Mouse (Mus musculus): ENCODE results near the gene Rpp38. TPM values are rescaled to one million over a fixed set of nuclear protein-coding genes. Genes with fewer than 3 reads are reported as not detected.

The Rpp38 gene
- polyA plus RNA-seq (2015; fragmentation: Nextera tagmentation; extraction: Ambion mirVana), result 11.2 and 11.4 TPM in 2 replicates

DNA sequence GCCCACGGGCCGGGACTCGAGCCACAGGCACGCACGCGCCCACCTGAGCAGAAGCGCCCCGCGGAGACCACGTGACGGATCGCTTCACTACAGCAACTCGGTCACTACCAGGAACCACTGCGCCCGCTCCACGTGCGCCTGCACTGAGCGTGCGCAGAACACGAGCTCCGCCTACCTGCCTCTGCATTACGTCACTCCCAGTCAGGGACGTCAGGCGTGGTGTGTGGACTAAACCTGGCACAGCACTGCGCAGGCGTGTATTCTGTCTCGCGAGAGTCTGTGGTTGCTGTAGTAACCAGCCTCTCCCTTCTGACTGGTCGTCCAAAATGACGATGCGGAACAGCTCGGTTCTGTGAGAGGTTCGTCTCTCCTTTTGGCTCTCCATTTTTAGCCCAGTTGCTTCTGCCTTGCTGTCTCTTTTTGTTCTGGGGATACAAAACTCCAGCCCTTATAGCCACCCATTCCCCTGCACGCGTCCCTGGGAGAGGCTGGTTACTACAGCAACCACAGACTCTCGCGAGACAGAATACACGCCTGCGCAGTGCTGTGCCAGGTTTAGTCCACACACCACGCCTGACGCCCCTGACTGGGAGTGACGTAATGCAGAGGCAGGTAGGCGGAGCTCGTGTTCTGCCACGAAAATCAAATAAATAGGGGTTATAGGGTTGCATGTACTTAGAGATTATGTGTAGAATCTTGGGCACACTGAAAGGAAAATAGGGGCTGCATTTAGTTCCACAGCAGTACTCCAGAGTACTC, at the start of gene Rpp38:
Gene Rpp38 (minus strand): TSS at position 160 of the 759 bp plus-strand sequence.

DNA sequence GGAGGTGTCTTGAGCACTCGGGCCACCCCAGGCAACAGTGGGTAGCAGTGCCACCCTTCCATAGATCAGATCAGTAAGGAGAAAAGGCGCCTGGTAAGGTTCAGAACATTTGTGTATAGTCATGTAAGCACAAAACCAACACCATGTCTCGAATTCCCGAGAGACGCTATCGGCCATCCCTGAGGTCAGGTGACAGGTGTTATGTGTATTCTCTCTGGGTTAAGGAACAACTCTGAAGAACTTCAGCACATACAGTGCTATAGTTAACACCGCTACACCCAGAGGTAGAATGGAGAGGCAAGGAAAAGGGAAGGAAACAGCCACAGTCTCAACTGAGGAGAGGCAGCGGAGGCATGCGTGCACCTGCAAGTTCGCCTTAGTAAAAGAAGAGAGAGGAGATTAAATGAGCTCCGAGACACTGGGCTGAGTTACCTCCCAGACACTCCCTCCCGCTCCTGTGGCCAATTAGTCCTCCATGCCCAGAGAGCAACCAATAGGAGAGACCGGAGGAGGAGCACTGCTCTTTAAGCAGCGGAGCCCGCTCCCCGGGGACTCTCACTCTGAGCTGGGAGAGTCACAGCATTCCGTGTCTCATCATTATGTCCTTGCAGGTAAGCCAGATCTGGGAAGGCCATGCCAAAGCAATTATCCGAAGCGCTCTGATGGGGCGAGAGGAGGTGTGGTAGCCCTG, 3.3 kb upstream of the Rpp38 start, which contains the start of gene Acbd7:
Gene Acbd7 (plus strand): TSS at position 558 of the 691 bp plus-strand sequence.

DNA sequence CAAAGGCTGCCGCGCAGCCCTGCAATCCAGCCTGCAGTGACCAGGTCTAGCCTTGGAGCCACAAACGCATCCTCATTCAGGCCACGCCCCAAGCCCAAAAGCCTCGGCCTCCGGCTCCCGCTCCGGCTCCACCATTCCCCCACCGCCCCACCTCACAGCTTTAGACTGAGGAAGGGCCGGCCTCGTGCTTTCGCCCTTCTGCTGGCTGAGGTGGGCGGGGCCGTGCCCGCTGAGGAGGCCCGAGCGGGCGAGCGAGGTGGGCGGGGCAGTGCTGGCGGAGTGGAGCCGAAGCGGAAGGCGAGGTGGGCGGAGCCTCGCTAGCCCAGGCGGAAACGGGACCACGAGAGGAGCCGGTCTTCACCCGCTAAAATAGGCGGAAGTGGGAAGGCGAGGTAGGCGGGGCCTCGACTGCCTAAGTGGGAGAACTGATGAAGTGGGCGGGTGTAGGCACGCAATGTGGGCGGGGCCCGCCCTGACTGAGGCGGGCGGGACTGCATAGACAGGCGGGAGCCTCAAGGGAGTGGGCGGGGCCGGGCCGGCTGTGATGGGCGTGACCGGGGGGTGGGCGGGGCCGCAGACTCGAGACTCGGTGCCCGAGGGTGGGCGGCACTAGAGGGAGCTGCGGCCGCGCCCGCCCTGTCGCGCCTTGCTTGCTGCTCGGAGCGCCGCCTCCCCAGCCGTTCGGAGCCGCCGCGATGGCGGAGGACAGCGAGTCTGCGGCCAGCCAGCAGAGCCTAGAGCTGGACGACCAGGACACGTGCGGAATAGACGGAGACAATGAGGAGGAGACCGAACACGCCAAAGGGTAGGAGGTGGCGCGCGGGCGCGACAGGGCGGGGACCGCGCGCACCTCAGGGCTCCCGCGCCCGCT, 48.6 kb downstream of the Rpp38 start, which contains the start of gene Nmt2:
Gene Nmt2 (plus strand): TSS at position 611 of the 871 bp plus-strand sequence.

Other genes starting within 250 kb of the Rpp38 start
- gene Fam171a1, start 218.4 kb downstream of the Rpp38 start, polyA plus RNA-seq (2015; fragmentation: Nextera tagmentation; extraction: Ambion mirVana), result 10.1 and 10.2 TPM in 2 replicates
- gene Nmt2, start 48.4 kb downstream of the Rpp38 start, polyA plus RNA-seq (2015; fragmentation: Nextera tagmentation; extraction: Ambion mirVana), result 11.8 and 12.3 TPM in 2 replicates
- gene Acbd7, start 3.5 kb upstream of the Rpp38 start, polyA plus RNA-seq (2015; fragmentation: Nextera tagmentation; extraction: Ambion mirVana), result 1.3 and 1.7 TPM in 2 replicates
- not detected in 2 replicates for gene Olah, start 64.6 kb upstream of the Rpp38 start, polyA plus RNA-seq (2015; fragmentation: Nextera tagmentation; extraction: Ambion mirVana)
- gene Meig1, start 90.0 kb upstream of the Rpp38 start, polyA plus RNA-seq (2015; fragmentation: Nextera tagmentation; extraction: Ambion mirVana), result 0.39 TPM in 1 of 2 replicates, not detected in the other
- 2.7 and 3.2 TPM in 2 replicates for gene Dclre1c, start 91.5 kb upstream of the Rpp38 start, polyA plus RNA-seq (2015; fragmentation: Nextera tagmentation; extraction: Ambion mirVana)
- 1.9 and 2.0 TPM in 2 replicates for gene Suv39h2, start 142.4 kb upstream of the Rpp38 start, polyA plus RNA-seq (2015; fragmentation: Nextera tagmentation; extraction: Ambion mirVana)
- 1.4 and 1.5 TPM in 2 replicates for gene Gm45902, start 180.1 kb upstream of the Rpp38 start, polyA plus RNA-seq (2015; fragmentation: Nextera tagmentation; extraction: Ambion mirVana)
- gene Hspa14, start 180.2 kb upstream of the Rpp38 start, polyA plus RNA-seq (2015; fragmentation: Nextera tagmentation; extraction: Ambion mirVana), result 31.2 and 34.1 TPM in 2 replicates
- 1.9 and 2.2 TPM in 2 replicates for gene Cdnf, start 180.4 kb upstream of the Rpp38 start, polyA plus RNA-seq (2015; fragmentation: Nextera tagmentation; extraction: Ambion mirVana)
- 9.0 and 10.6 TPM in 2 replicates for gene Fam107b, start 237.8 kb upstream of the Rpp38 start, polyA plus RNA-seq (2015; fragmentation: Nextera tagmentation; extraction: Ambion mirVana)